Mouse (Mus musculus): ENCODE measurements around the gene Nr4a1. TPM values are rescaled to one million over a fixed set of nuclear protein-coding genes. Genes with fewer than 3 reads are reported as not detected.

Nr4a1 gene
- total and polyA plus RNA-seq, 3 experiments = 12.1 to 45.3 (median 23.8) TPM

- 38% methylated on average over 2 of the region's 2 CpGs for WGBS
- no peaks in the 10 kb centered on the region for H3K36me3 ChIP-seq (ENCODE audit: control insufficient read depth, insufficient read depth, low read length)
- no peak overlapping the region for H3K9ac ChIP-seq (ENCODE audit: low read depth, low read length)
- TF ChIP-seq CTCF (IDR thresholded peaks at IDR 0.05) (peak; percentile 32; the same call in 1 of the 2 replicates), EP300 (IDR thresholded peaks at IDR 0.05; ENCODE audit: insufficient read depth, low read depth, low read length) (no peak), POLR2A (IDR thresholded peaks at IDR 0.05; ENCODE audit: insufficient read depth, low read depth, low read length) (no peak)
- intact Hi-C loops (cut with DNase I) = no loop called here
- H3K79me2 ChIP-seq (replicated peaks; ENCODE audit: control insufficient read depth, insufficient read depth, low read length) = no peaks in the 10 kb centered on the region
- H3K27me3 ChIP-seq (ENCODE audit: control insufficient read depth, insufficient read depth, low read length) = no peaks in the 10 kb centered on the region
- DNase-seq = no peak
- H3K27ac ChIP-seq = peak overlapping the region; percentile 63
- no peak overlapping the region for H3K4me3 ChIP-seq
- peaks cover 23% of the 10 kb centered on the region for H3K4me1 ChIP-seq (ENCODE audit: control insufficient read depth, insufficient read depth, low read length)
Measured at GRCm38 (mm10) chr15:101317814-101318500, 63.9 kb downstream of the Nr4a1 start.

GRCm38 (mm10) chr15:101318889-101319765 is 65.1 kb downstream of the Nr4a1 start:
- peak overlapping the region; percentile 63 for H3K27ac ChIP-seq
- no peak overlapping the region for H3K4me3 ChIP-seq
- H3K36me3 ChIP-seq (ENCODE audit: control insufficient read depth, insufficient read depth, low read length) = no peaks in the 10 kb centered on the region
- no peak for DNase-seq
- H3K79me2 ChIP-seq (replicated peaks; ENCODE audit: control insufficient read depth, insufficient read depth, low read length) = no peaks in the 10 kb centered on the region
- peak overlapping the region; percentile 11; the same call in 1 of the 2 replicates for H3K9ac ChIP-seq (ENCODE audit: low read depth, low read length)
- no peaks in the 10 kb centered on the region for H3K27me3 ChIP-seq (ENCODE audit: control insufficient read depth, insufficient read depth, low read length)
- TF ChIP-seq POLR2A (IDR thresholded peaks at IDR 0.05; ENCODE audit: insufficient read depth, low read depth, low read length) = 0 out of 2 replicates have a peak, but pooled peaks have one; percentile 14
- TF ChIP-seq CTCF (IDR thresholded peaks at IDR 0.05) = no peak
- WGBS = 49% methylated on average over 14 of the region's 14 CpGs
- H3K4me1 ChIP-seq (ENCODE audit: control insufficient read depth, insufficient read depth, low read length) = peaks cover 23% of the 10 kb centered on the region
- intact Hi-C loops (cut with DNase I) = no loop called here

- Histone ChIP-seq H3K9ac (ENCODE audit: low read depth, low read length) (no peak overlapping the region), H3K4me1 (ENCODE audit: control insufficient read depth, insufficient read depth, low read length) (peaks cover 23% of the 10 kb centered on the region), H3K79me2 (replicated peaks; ENCODE audit: control insufficient read depth, insufficient read depth, low read length) (no peaks in the 10 kb centered on the region), H3K4me3 (no peak overlapping the region), H3K27me3 (ENCODE audit: control insufficient read depth, insufficient read depth, low read length) (no peaks in the 10 kb centered on the region), H3K36me3 (ENCODE audit: control insufficient read depth, insufficient read depth, low read length) (no peaks in the 10 kb centered on the region), H3K27ac (peak overlapping the region; percentile 63)
- no peak for DNase-seq
- intact Hi-C loops (cut with DNase I) = no loop called here
- no peak for TF ChIP-seq POLR2A (IDR thresholded peaks at IDR 0.05; ENCODE audit: insufficient read depth, low read depth, low read length)
- no peak for TF ChIP-seq EP300 (IDR thresholded peaks at IDR 0.05; ENCODE audit: insufficient read depth, low read depth, low read length)
- no peak for TF ChIP-seq CTCF (IDR thresholded peaks at IDR 0.05)
- WGBS = 59% methylated on average over 6 of the region's 6 CpGs
Measured at GRCm38 (mm10) chr15:101320010-101320617, 66.0 kb downstream of the Nr4a1 start.

GRCm38 (mm10) chr15:101320618-101321041 is 66.6 kb downstream of the Nr4a1 start:
- 45% methylated on average over 6 of the region's 6 CpGs for WGBS
- no peak overlapping the region for H3K4me3 ChIP-seq
- H3K36me3 ChIP-seq (ENCODE audit: control insufficient read depth, insufficient read depth, low read length) = no peaks in the 10 kb centered on the region
- no peak overlapping the region for H3K9ac ChIP-seq (ENCODE audit: low read depth, low read length)
- peaks cover 23% of the 10 kb centered on the region for H3K4me1 ChIP-seq (ENCODE audit: control insufficient read depth, insufficient read depth, low read length)
- peak overlapping the region; percentile 63 for H3K27ac ChIP-seq
- intact Hi-C loops (cut with DNase I) = no loop called here
- H3K79me2 ChIP-seq (replicated peaks; ENCODE audit: control insufficient read depth, insufficient read depth, low read length) = no peaks in the 10 kb centered on the region
- TF ChIP-seq EP300 (IDR thresholded peaks at IDR 0.05; ENCODE audit: insufficient read depth, low read depth, low read length) (0 out of 2 replicates have a peak, but pooled peaks have one; percentile 54), POLR2A (IDR thresholded peaks at IDR 0.05; ENCODE audit: insufficient read depth, low read depth, low read length) (no peak)
- DNase-seq = no peak
- no peaks in the 10 kb centered on the region for H3K27me3 ChIP-seq (ENCODE audit: control insufficient read depth, insufficient read depth, low read length)

GRCm38 (mm10) chr15:101321126-101321525 is 67.1 kb downstream of the Nr4a1 start:
- intact Hi-C loops (cut with DNase I) = no loop called here
- DNase-seq = no peak
- TF ChIP-seq POLR2A (IDR thresholded peaks at IDR 0.05; ENCODE audit: insufficient read depth, low read depth, low read length) (no peak), CTCF (IDR thresholded peaks at IDR 0.05) (no peak), EP300 (IDR thresholded peaks at IDR 0.05; ENCODE audit: insufficient read depth, low read depth, low read length) (no peak)
- Histone ChIP-seq H3K27me3 (ENCODE audit: control insufficient read depth, insufficient read depth, low read length) (no peaks in the 10 kb centered on the region), H3K4me1 (ENCODE audit: control insufficient read depth, insufficient read depth, low read length) (peaks cover 23% of the 10 kb centered on the region), H3K9ac (ENCODE audit: low read depth, low read length) (no peak overlapping the region), H3K79me2 (replicated peaks; ENCODE audit: control insufficient read depth, insufficient read depth, low read length) (no peaks in the 10 kb centered on the region), H3K27ac (peak overlapping the region; percentile 61), H3K4me3 (no peak overlapping the region), H3K36me3 (ENCODE audit: control insufficient read depth, insufficient read depth, low read length) (no peaks in the 10 kb centered on the region)
- WGBS = 39% methylated on average over 5 of the region's 5 CpGs

Data from heart, adult 2 months (tissue).